Mouse (Mus musculus): ENCODE results near the gene Slc16a2. TPM values are rescaled to one million over a fixed set of nuclear protein-coding genes. Genes with fewer than 3 reads are reported as not detected.

Gene Slc16a2
- polyA plus RNA-seq (2016; fragmentation: Nextera tagmentation; extraction: Ambion mirVana): 8.7 and 13.9 TPM in 2 replicates

GRCm38 (mm10) chrX:103821832-103822196 lies at the start of gene Slc16a2:
Slc16a2 (minus strand) TSS chrX:103821983.
- Histone ChIP-seq H3K4me1 (replicated peaks) (peaks cover 14% of the 10 kb centered on the region; the same call in 1 of the 2 replicates), H3K27ac (peak within 1 kb of the TSS; percentile 84), H3K4me3 (peak within 1 kb of the TSS; percentile 63), H3K36me3 (no peaks in the 10 kb centered on the region), H3K9me3 (no peaks in the 10 kb centered on the region), H3K27me3 (ENCODE audit: insufficient read depth, poor library complexity, severe bottlenecking) (peaks cover 93% of the 10 kb centered on the region)
- DNase-seq (ENCODE audit: low spot score): peak; percentile 73
- WGBS: 21% methylated on average over 17 of the region's 17 CpGs

- DNase-seq (ENCODE audit: low spot score): no peak
- Histone ChIP-seq H3K4me3 (no peak overlapping the region), H3K27me3 (ENCODE audit: insufficient read depth, poor library complexity, severe bottlenecking) (peaks cover 84% of the 10 kb centered on the region), H3K4me1 (replicated peaks) (no peaks in the 10 kb centered on the region), H3K27ac (no peak overlapping the region), H3K36me3 (no peaks in the 10 kb centered on the region), H3K9me3 (no peaks in the 10 kb centered on the region)
- WGBS: 73% methylated on average over 2 of the region's 2 CpGs
These were observed 41.7 kb upstream of the Slc16a2 start for GRCm38 (mm10) chrX:103863502-103863901.

- no peak overlapping the region for H3K4me3 ChIP-seq
- H3K36me3 ChIP-seq: no peaks in the 10 kb centered on the region
- H3K27me3 ChIP-seq (ENCODE audit: insufficient read depth, poor library complexity, severe bottlenecking): peaks cover 77% of the 10 kb centered on the region
- H3K4me1 ChIP-seq (replicated peaks): no peaks in the 10 kb centered on the region
- WGBS: 94% methylated on average over 3 of the region's 3 CpGs
- DNase-seq (ENCODE audit: low spot score): no peak
- H3K27ac ChIP-seq: no peak overlapping the region
- H3K9me3 ChIP-seq: no peaks in the 10 kb centered on the region
These were observed 41.1 kb upstream of the Slc16a2 start for GRCm38 (mm10) chrX:103862877-103863276.

GRCm38 (mm10) chrX:103845266-103845665 lies 23.5 kb upstream of the Slc16a2 start:
- WGBS: 49% methylated on average over 2 of the region's 2 CpGs
- no peak for DNase-seq (ENCODE audit: low spot score)
- Histone ChIP-seq H3K27me3 (ENCODE audit: insufficient read depth, poor library complexity, severe bottlenecking) (peaks cover 88% of the 10 kb centered on the region), H3K27ac (no peak overlapping the region), H3K36me3 (no peaks in the 10 kb centered on the region), H3K9me3 (no peaks in the 10 kb centered on the region), H3K4me3 (no peak overlapping the region), H3K4me1 (replicated peaks) (no peaks in the 10 kb centered on the region)

GRCm38 (mm10) chrX:103828836-103829235 lies 7.1 kb upstream of the Slc16a2 start:
- no peak for DNase-seq (ENCODE audit: low spot score)
- peaks cover 79% of the 10 kb centered on the region for H3K27me3 ChIP-seq (ENCODE audit: insufficient read depth, poor library complexity, severe bottlenecking)
- 93% methylated on average over 2 of the region's 2 CpGs for WGBS
- H3K9me3 ChIP-seq: no peaks in the 10 kb centered on the region
- H3K36me3 ChIP-seq: no peaks in the 10 kb centered on the region
- no peaks in the 10 kb centered on the region for H3K4me1 ChIP-seq (replicated peaks)
- H3K4me3 ChIP-seq: no peak overlapping the region
- no peak overlapping the region for H3K27ac ChIP-seq

- H3K36me3 ChIP-seq: no peaks in the 10 kb centered on the region
- 13% methylated on average over 18 of the region's 20 CpGs for WGBS
- H3K4me3 ChIP-seq: peak overlapping the region; percentile 63
- peak; percentile 50 for DNase-seq (ENCODE audit: low spot score)
- H3K4me1 ChIP-seq (replicated peaks): peaks cover 14% of the 10 kb centered on the region; the same call in 1 of the 2 replicates
- H3K9me3 ChIP-seq: no peaks in the 10 kb centered on the region
- H3K27me3 ChIP-seq (ENCODE audit: insufficient read depth, poor library complexity, severe bottlenecking): peaks cover 91% of the 10 kb centered on the region
- peak overlapping the region; percentile 84 for H3K27ac ChIP-seq
These were observed 558 bp upstream of the Slc16a2 start for GRCm38 (mm10) chrX:103822271-103822811.

- Histone ChIP-seq H3K9me3 (no peaks in the 10 kb centered on the region), H3K27me3 (ENCODE audit: insufficient read depth, poor library complexity, severe bottlenecking) (peaks cover 92% of the 10 kb centered on the region), H3K4me3 (peak overlapping the region; percentile 63), H3K36me3 (no peaks in the 10 kb centered on the region), H3K4me1 (replicated peaks) (peaks cover 14% of the 10 kb centered on the region; the same call in 1 of the 2 replicates), H3K27ac (peak overlapping the region; percentile 84)
- WGBS: 25% methylated on average over 37 of the region's 37 CpGs
- peak; percentile 19 for DNase-seq (ENCODE audit: low spot score)
These were observed 470 bp downstream of the Slc16a2 start for GRCm38 (mm10) chrX:103821195-103821831.

- Histone ChIP-seq H3K27ac (peak overlapping the region; percentile 84; the same call in 1 of the 2 replicates), H3K4me3 (peak overlapping the region; percentile 63), H3K36me3 (no peaks in the 10 kb centered on the region), H3K4me1 (replicated peaks) (peaks cover 14% of the 10 kb centered on the region; the same call in 1 of the 2 replicates), H3K9me3 (no peaks in the 10 kb centered on the region), H3K27me3 (ENCODE audit: insufficient read depth, poor library complexity, severe bottlenecking) (peaks cover 92% of the 10 kb centered on the region)
- WGBS: 23% methylated on average over 34 of the region's 35 CpGs
- DNase-seq (ENCODE audit: low spot score): peak; percentile 21
These were observed 1.2 kb downstream of the Slc16a2 start for GRCm38 (mm10) chrX:103820307-103821194.

- Histone ChIP-seq H3K27ac (no peak overlapping the region), H3K4me3 (peak overlapping the region; percentile 63; the same call in 1 of the 2 replicates), H3K4me1 (replicated peaks) (peaks cover 14% of the 10 kb centered on the region; the same call in 1 of the 2 replicates), H3K9me3 (no peaks in the 10 kb centered on the region), H3K27me3 (ENCODE audit: insufficient read depth, poor library complexity, severe bottlenecking) (peaks cover 90% of the 10 kb centered on the region), H3K36me3 (no peaks in the 10 kb centered on the region)
- no peak for DNase-seq (ENCODE audit: low spot score)
- WGBS: 46% methylated on average over 6 of the region's 6 CpGs
These were observed 2.5 kb downstream of the Slc16a2 start for GRCm38 (mm10) chrX:103819253-103819652.

GRCm38 (mm10) chrX:103812690-103813089 lies 9.1 kb downstream of the Slc16a2 start:
- no peak overlapping the region for H3K4me3 ChIP-seq
- no peak overlapping the region for H3K27ac ChIP-seq
- no peak for DNase-seq (ENCODE audit: low spot score)
- no peaks in the 10 kb centered on the region for H3K36me3 ChIP-seq
- 77% methylated on average over 1 of the region's 1 CpGs for WGBS
- no peaks in the 10 kb centered on the region for H3K4me1 ChIP-seq (replicated peaks)
- H3K27me3 ChIP-seq (ENCODE audit: insufficient read depth, poor library complexity, severe bottlenecking): peaks cover 94% of the 10 kb centered on the region
- H3K9me3 ChIP-seq: no peaks in the 10 kb centered on the region

GRCm38 (mm10) chrX:103810483-103810882 lies 11.3 kb downstream of the Slc16a2 start:
- Histone ChIP-seq H3K9me3 (no peaks in the 10 kb centered on the region), H3K27me3 (ENCODE audit: insufficient read depth, poor library complexity, severe bottlenecking) (peaks cover 98% of the 10 kb centered on the region), H3K4me1 (replicated peaks) (no peaks in the 10 kb centered on the region), H3K36me3 (no peaks in the 10 kb centered on the region), H3K27ac (no peak overlapping the region), H3K4me3 (no peak overlapping the region)
- no peak for DNase-seq (ENCODE audit: low spot score)
- 60% methylated on average over 1 of the region's 1 CpGs for WGBS

GRCm38 (mm10) chrX:103806373-103806772 lies 15.4 kb downstream of the Slc16a2 start:
- DNase-seq (ENCODE audit: low spot score): no peak
- WGBS: 85% methylated on average over 4 of the region's 4 CpGs
- Histone ChIP-seq H3K27ac (no peak overlapping the region), H3K36me3 (no peaks in the 10 kb centered on the region), H3K27me3 (ENCODE audit: insufficient read depth, poor library complexity, severe bottlenecking) (peaks cover 96% of the 10 kb centered on the region), H3K4me3 (no peak overlapping the region), H3K4me1 (replicated peaks) (no peaks in the 10 kb centered on the region), H3K9me3 (no peaks in the 10 kb centered on the region)

GRCm38 (mm10) chrX:103796961-103797360 lies 24.8 kb downstream of the Slc16a2 start:
- H3K4me1 ChIP-seq (replicated peaks): no peaks in the 10 kb centered on the region

More at GRCm38 (mm10) chrX:103796961-103797360, 24.8 kb downstream of the Slc16a2 start:
- no peak for DNase-seq (ENCODE audit: low spot score)
- Histone ChIP-seq H3K27ac (no peak overlapping the region), H3K4me3 (no peak overlapping the region), H3K36me3 (no peaks in the 10 kb centered on the region), H3K27me3 (ENCODE audit: insufficient read depth, poor library complexity, severe bottlenecking) (peaks cover 90% of the 10 kb centered on the region), H3K9me3 (no peaks in the 10 kb centered on the region)
- WGBS: 94% methylated on average over 1 of the region's 1 CpGs

Measured in hindbrain, embryonic 10.5 days (tissue).